Mouse (Mus musculus) adrenal gland, adult 10 weeks (tissue): ENCODE results near the gene Ttc1. TPM values are rescaled to one million over a fixed set of nuclear protein-coding genes. Genes with fewer than 3 reads are reported as not detected.

ENCODE experiments used
- polyA plus RNA-seq: library from polyadenylated mRNA; stranded (reverse); fragments of 350-450 nt; fragmentation: Illumina TruSeq; extraction: RNeasy Lipid Tissue Mini Kit (QIAGEN cat#74804); gene quantifications from one replicate; pipeline ENCODE4 v1.2.3, GENCODE M21; 2014; ENCODE audit warnings: low read depth, low replicate concordance

Ttc1 gene
- polyA plus RNA-seq, result 99.8 TPM

DNA sequence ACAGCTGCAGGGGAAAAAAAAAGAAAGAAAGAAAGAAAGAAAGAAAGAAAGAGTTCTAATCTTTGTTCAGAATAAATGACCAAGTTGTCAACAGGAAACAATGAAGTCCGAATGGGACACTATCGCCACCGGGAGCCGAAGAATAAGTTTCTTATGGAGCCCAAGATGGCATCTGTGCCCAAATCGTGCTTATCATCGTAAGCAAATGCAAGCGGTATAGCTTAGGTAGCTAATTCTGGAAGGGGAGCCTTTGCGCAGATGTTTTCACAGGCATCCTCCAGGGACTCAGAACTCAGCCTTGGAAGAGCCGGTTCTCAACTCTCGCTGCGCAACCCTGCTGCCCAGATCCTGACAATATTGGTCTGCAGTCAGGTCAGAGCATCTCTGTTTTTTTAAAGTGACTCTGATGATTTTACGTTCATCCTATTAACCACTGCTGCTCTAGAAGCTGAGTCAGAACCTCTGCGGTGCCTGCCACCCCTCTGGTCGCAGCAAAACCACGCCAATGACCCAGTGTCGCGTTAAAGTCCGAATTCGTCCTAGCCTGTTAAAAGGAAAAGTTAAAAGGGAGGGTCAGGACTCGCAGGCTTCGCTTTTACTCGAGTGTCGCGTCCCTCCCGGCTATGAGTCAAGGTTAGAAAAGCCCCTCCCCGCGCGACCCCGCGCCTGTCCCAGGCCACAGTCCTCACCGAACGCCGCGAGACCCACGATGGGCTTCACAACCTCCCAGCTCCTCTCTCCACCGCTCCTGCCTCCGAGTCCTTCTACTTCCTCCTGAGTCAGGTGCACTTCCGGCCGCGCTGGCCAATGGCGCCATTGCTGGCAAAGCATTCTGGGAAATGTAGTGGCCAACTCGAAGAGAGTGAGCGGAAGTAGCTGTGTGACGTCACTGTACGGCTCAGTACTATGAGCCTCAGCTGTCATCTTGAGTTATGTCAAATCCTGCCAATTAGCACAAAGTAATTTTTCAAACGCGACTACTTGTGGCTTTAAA, at the start of gene Ttc1:
Ttc1 (minus strand) TSS at position 776 of the 994 bp plus-strand sequence.

GRCm38 (mm10) chr11:43681472-43682414, 66.1 kb downstream of the Ttc1 start, which contains the start of gene Pwwp2a:
Gene Pwwp2a, plus strand, starts transcription at chr11:43681998.

Other genes starting within 250 kb of the Ttc1 start
- 1.3 TPM for gene Ccnjl, start 219.2 kb downstream of the Ttc1 start, polyA plus RNA-seq
- gene 4933415A04Rik, start 161.0 kb downstream of the Ttc1 start, polyA plus RNA-seq, result not detected
- not detected for gene Fabp6, start 146.5 kb downstream of the Ttc1 start, polyA plus RNA-seq
- 28.4 TPM for gene Pwwp2a, start 66.0 kb downstream of the Ttc1 start, polyA plus RNA-seq
- 0.23 TPM for gene Adra1b, start 153.2 kb upstream of the Ttc1 start, polyA plus RNA-seq